13 mouse cellular contexts compared by ENCODE assay signal in genomic region chr2:170829191-170829611, GRCm38 (mm10).
DNase-seq lines count a peak whose midpoint lies in the region; ATAC-seq lines count a peak whose summit lies in the region.
"Had no signal": no experiment of that assay in that cellular context is flagged by ENCODE, and none has a peak within 500 bp of the region (broad histone marks: within the 10 kb centered on the region; RNA-seq: fewer than 3 reads in every experiment).

No protein-coding gene starts in this region.

- no peaks in the 10 kb centered on the region for H3K36me3 ChIP-seq in forebrain, embryonic 13.5 days (ENCODE audit: poor library complexity, severe bottlenecking)
- no peaks in the 10 kb centered on the region for H3K36me3 ChIP-seq in forebrain, embryonic 11.5 days (ENCODE audit: control insufficient read depth, insufficient read depth, low read length)
- H3K36me3 ChIP-seq in neural tube, embryonic 11.5 days (ENCODE audit: control insufficient read depth, insufficient read depth, low read length) = no peaks in the 10 kb centered on the region
- H3K36me3 ChIP-seq: limb, embryonic 12.5 days had no signal

- no peak overlapping the region for H3K4me2 ChIP-seq in forebrain, embryonic 13.5 days
- H3K4me2 ChIP-seq in forebrain, embryonic 11.5 days (ENCODE audit: low read depth, low read length, severe bottlenecking) = no peak overlapping the region
- no peak overlapping the region for H3K4me2 ChIP-seq in neural tube, embryonic 11.5 days (ENCODE audit: low read depth)
- H3K4me2 ChIP-seq: limb, embryonic 12.5 days had no signal

- WGBS in forebrain, embryonic 13.5 days = 87% methylated on average over 6 of the region's 6 CpGs
- WGBS in forebrain, embryonic 11.5 days = 86% methylated on average over 6 of the region's 6 CpGs
- WGBS in neural tube, embryonic 11.5 days = 70% methylated on average over 6 of the region's 6 CpGs

- no peak overlapping the region for H3K27ac ChIP-seq in forebrain, embryonic 13.5 days
- no peak overlapping the region for H3K27ac ChIP-seq in forebrain, embryonic 11.5 days (ENCODE audit: low read depth, low read length)
- H3K27ac ChIP-seq in neural tube, embryonic 11.5 days (ENCODE audit: low read depth, low read length) = no peak overlapping the region
- H3K27ac ChIP-seq: limb, embryonic 12.5 days had no signal

- H3K9me3 ChIP-seq in forebrain, embryonic 13.5 days (replicated peaks) = no peaks in the 10 kb centered on the region
- no peaks in the 10 kb centered on the region for H3K9me3 ChIP-seq in forebrain, embryonic 11.5 days (ENCODE audit: control insufficient read depth, low read length)
- no peaks in the 10 kb centered on the region for H3K9me3 ChIP-seq in neural tube, embryonic 11.5 days (ENCODE audit: control insufficient read depth, low read length)
- H3K9me3 ChIP-seq: limb, embryonic 12.5 days had no signal

- H3K9ac ChIP-seq in forebrain, embryonic 13.5 days = no peak overlapping the region
- no peak overlapping the region for H3K9ac ChIP-seq in forebrain, embryonic 11.5 days (ENCODE audit: low read length)
- no peak overlapping the region for H3K9ac ChIP-seq in neural tube, embryonic 11.5 days (ENCODE audit: low read length)
- H3K9ac ChIP-seq: limb, embryonic 12.5 days had no signal

- ATAC-seq in forebrain, embryonic 13.5 days = peak; percentile 57; the same call in 1 of the 2 replicates
- ATAC-seq in forebrain, embryonic 11.5 days (replicated peaks; ENCODE audit: low FRiP score) = no peak
- peak; percentile 48; the same call in 1 of the 2 replicates for ATAC-seq in neural tube, embryonic 11.5 days (ENCODE audit: insufficient read depth, low FRiP score, low TSS enrichment)

- peaks cover 17% of the 10 kb centered on the region; the same call in 1 of the 2 replicates for H3K4me1 ChIP-seq in forebrain, embryonic 13.5 days
- H3K4me1 ChIP-seq in forebrain, embryonic 11.5 days (replicated peaks; ENCODE audit: control insufficient read depth, insufficient read depth, low read length) = no peaks in the 10 kb centered on the region
- H3K4me1 ChIP-seq in neural tube, embryonic 11.5 days (ENCODE audit: control insufficient read depth, insufficient read depth, low read length) = no peaks in the 10 kb centered on the region
- H3K4me1 ChIP-seq: limb, embryonic 12.5 days had no signal

- H3K4me3 ChIP-seq in forebrain, embryonic 13.5 days = no peak overlapping the region
- no peak overlapping the region for H3K4me3 ChIP-seq in forebrain, embryonic 11.5 days (ENCODE audit: low read depth, low read length)
- no peak overlapping the region for H3K4me3 ChIP-seq in neural tube, embryonic 11.5 days (ENCODE audit: low read depth, low read length)
- H3K4me3 ChIP-seq: limb, embryonic 12.5 days had no signal

- DNase-seq in forebrain, embryonic 11.5 days (ENCODE audit: low spot score) = no peak
- DNase-seq in neural tube, embryonic 11.5 days (ENCODE audit: low spot score) = peak; percentile 39
- DNase-seq in neural tube, embryonic 10.5 days (ENCODE audit: extremely low spot score, low spot score) = no peak
- peak; percentile 44 for DNase-seq in mesoderm, embryonic 11.5 days (ENCODE audit: low read depth, low spot score)
- no peak for DNase-seq in urinary bladder, adult 2 months (ENCODE audit: low spot score)
- DNase-seq in ovary, postnatal 14 days (ENCODE audit: low spot score) = no peak
- DNase-seq in thymus, adult 18-20 months = no peak
- DNase-seq: gastrocnemius, postnatal 14 days; heart, postnatal 14 days; layer of hippocampus, adult 9-11 months; spleen, adult 18-20 months had no signal

- H3K27me3 ChIP-seq in forebrain, embryonic 13.5 days = no peaks in the 10 kb centered on the region
- no peaks in the 10 kb centered on the region for H3K27me3 ChIP-seq in forebrain, embryonic 11.5 days (ENCODE audit: control insufficient read depth, insufficient read depth, low read length)
- H3K27me3 ChIP-seq in neural tube, embryonic 11.5 days (ENCODE audit: control insufficient read depth, insufficient read depth, low read length) = no peaks in the 10 kb centered on the region
- H3K27me3 ChIP-seq: limb, embryonic 12.5 days had no signal

Comparison
In these comparisons a context has a peak if more than half of its experiments do, and no peak if none do; other contexts are left out.
1. DNase-seq: peak in neural tube, embryonic 11.5 days (single experiment) and mesoderm, embryonic 11.5 days (single experiment); none in forebrain, embryonic 11.5 days (single experiment), neural tube, embryonic 10.5 days (single experiment), urinary bladder, adult 2 months (single experiment), ovary, postnatal 14 days (single experiment) and thymus, adult 18-20 months (0 of 2).